Mouse (Mus musculus) brown adipose tissue, adult 24 weeks (tissue): Measurements from ENCODE around the gene Tvp23b. TPM values are rescaled to one million over a fixed set of nuclear protein-coding genes. Genes with fewer than 3 reads are reported as not detected.

ENCODE experiments used
- H3K27ac ChIP-seq: fragments of 200-500 bp; replicated peaks from 2 replicates; pipeline ENCODE4 v1.5.1; 2012; ENCODE audit warnings: low read depth, mild to moderate bottlenecking, low read length
- H3K4me1 ChIP-seq: fragments of 200-500 bp; 2 replicates; pipeline ENCODE4 v1.6.1; 2012; ENCODE audit warnings: low read length, mixed read lengths; ENCODE audit not compliant: control insufficient read depth, insufficient read depth, insufficient read length
- H3K4me3 ChIP-seq: fragments of 200-500 bp; 2 replicates; pipeline ENCODE4 v1.5.1; 2012; ENCODE audit warnings: low read depth, mild to moderate bottlenecking, low read length, moderate library complexity; ENCODE audit not compliant: insufficient read depth
- polyA plus RNA-seq: library from polyadenylated mRNA; stranded (reverse); fragments of >200 nt; gene quantifications from 2 replicates; pipeline ENCODE4 v1.2.4, GENCODE M21; 2012; ENCODE audit not compliant: missing spikeins, insufficient read depth, insufficient read length

Gene Tvp23b
- polyA plus RNA-seq, 1 experiment, result 16.4 TPM

- Histone ChIP-seq H3K4me3 (no peak overlapping the region), H3K27ac (no peak overlapping the region), H3K4me1 (peaks cover 2% of the 10 kb centered on the region; the same call in 1 of the 2 replicates)
These were observed 3.6 kb upstream of the Tvp23b start for GRCm38 (mm10) chr11:62875696-62876095.

- Histone ChIP-seq H3K27ac (no peak overlapping the region), H3K4me3 (no peak overlapping the region)
These were observed 2.8 kb upstream of the Tvp23b start for GRCm38 (mm10) chr11:62876445-62876844.

GRCm38 (mm10) chr11:62877391-62877790 is 1.9 kb upstream of the Tvp23b start:
- Histone ChIP-seq H3K4me1 (peaks cover 2% of the 10 kb centered on the region; the same call in 1 of the 2 replicates), H3K4me3 (no peak overlapping the region), H3K27ac (no peak overlapping the region)

More at GRCm38 (mm10) chr11:62876445-62876844, 2.8 kb upstream of the Tvp23b start:
- peaks cover 2% of the 10 kb centered on the region; the same call in 1 of the 2 replicates for H3K4me1 ChIP-seq

GRCm38 (mm10) chr11:62878728-62879127 is 527 bp upstream of the Tvp23b start:
- H3K4me1 ChIP-seq, result no peaks in the 10 kb centered on the region
- peak overlapping the region; percentile 77 for H3K27ac ChIP-seq
- H3K4me3 ChIP-seq, result peak overlapping the region; percentile 50

GRCm38 (mm10) chr11:62883407-62883806 is 4.2 kb downstream of the Tvp23b start:
- Histone ChIP-seq H3K4me3 (no peak overlapping the region), H3K4me1 (no peaks in the 10 kb centered on the region), H3K27ac (no peak overlapping the region)

- Histone ChIP-seq H3K4me1 (no peaks in the 10 kb centered on the region), H3K4me3 (no peak overlapping the region), H3K27ac (no peak overlapping the region)
These were observed 6.1 kb downstream of the Tvp23b start for GRCm38 (mm10) chr11:62885323-62885722.

GRCm38 (mm10) chr11:62890796-62891195 is 11.5 kb downstream of the Tvp23b start:
- H3K27ac ChIP-seq, result no peak overlapping the region
- H3K4me1 ChIP-seq, result no peaks in the 10 kb centered on the region
- H3K4me3 ChIP-seq, result no peak overlapping the region

- no peaks in the 10 kb centered on the region for H3K4me1 ChIP-seq
- no peak overlapping the region for H3K27ac ChIP-seq
- no peak overlapping the region for H3K4me3 ChIP-seq
These were observed 12.5 kb downstream of the Tvp23b start for GRCm38 (mm10) chr11:62891763-62892162.

GRCm38 (mm10) chr11:62901699-62902323 is 22.6 kb downstream of the Tvp23b start:
- H3K4me1 ChIP-seq, result no peaks in the 10 kb centered on the region
- H3K27ac ChIP-seq, result no peak overlapping the region
- no peak overlapping the region for H3K4me3 ChIP-seq

GRCm38 (mm10) chr11:62903871-62904495 is 24.7 kb downstream of the Tvp23b start:
- Histone ChIP-seq H3K4me1 (no peaks in the 10 kb centered on the region), H3K4me3 (no peak overlapping the region), H3K27ac (no peak overlapping the region)

GRCm38 (mm10) chr11:62909720-62910306 is 30.6 kb downstream of the Tvp23b start:
- no peaks in the 10 kb centered on the region for H3K4me1 ChIP-seq
- H3K4me3 ChIP-seq, result no peak overlapping the region
- H3K27ac ChIP-seq, result no peak overlapping the region

GRCm38 (mm10) chr11:62911362-62911761 is 32.1 kb downstream of the Tvp23b start:
- Histone ChIP-seq H3K4me3 (no peak overlapping the region), H3K4me1 (no peaks in the 10 kb centered on the region), H3K27ac (no peak overlapping the region)

- Histone ChIP-seq H3K27ac (no peak overlapping the region), H3K4me1 (no peaks in the 10 kb centered on the region), H3K4me3 (no peak overlapping the region)
These were observed 33.9 kb downstream of the Tvp23b start for GRCm38 (mm10) chr11:62913141-62913540.

GRCm38 (mm10) chr11:62914532-62914931 is 35.3 kb downstream of the Tvp23b start:
- Histone ChIP-seq H3K4me1 (no peaks in the 10 kb centered on the region), H3K27ac (no peak overlapping the region), H3K4me3 (no peak overlapping the region)

- no peaks in the 10 kb centered on the region for H3K4me1 ChIP-seq
- no peak overlapping the region for H3K27ac ChIP-seq
- H3K4me3 ChIP-seq, result no peak overlapping the region
These were observed 36.2 kb downstream of the Tvp23b start for GRCm38 (mm10) chr11:62915486-62915885.

- Histone ChIP-seq H3K4me1 (no peaks in the 10 kb centered on the region), H3K27ac (no peak overlapping the region), H3K4me3 (no peak overlapping the region)
These were observed 37.5 kb downstream of the Tvp23b start for GRCm38 (mm10) chr11:62916765-62917164.
